Mouse (Mus musculus): ENCODE measurements around the gene Mtrr.

DNA sequence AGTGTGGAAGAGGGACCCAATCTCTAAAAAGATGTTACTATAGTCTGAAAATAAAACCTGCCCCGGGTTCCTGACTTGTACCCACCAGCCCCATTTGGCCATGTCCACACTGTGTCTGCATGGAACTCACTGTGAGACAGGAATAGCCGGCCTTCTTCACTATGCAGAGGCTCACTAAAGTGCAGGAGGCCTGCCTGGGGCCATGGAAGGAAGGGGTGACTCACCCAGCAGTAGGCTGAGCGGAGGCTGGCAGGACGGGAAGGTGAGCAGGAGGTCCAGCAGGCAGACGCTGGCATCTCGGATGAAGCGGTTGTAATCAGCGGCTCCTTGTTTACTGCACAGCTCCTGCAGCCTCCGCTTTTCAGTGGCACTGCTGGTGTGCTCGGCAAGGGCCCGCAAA, 13.4 kb downstream of the Mtrr start:
- TF ChIP-seq CTCF (conservative IDR thresholded peaks at IDR 0.05; ENCODE audit: insufficient read depth, insufficient read length, low read depth, low read length) (no peak), POLR2A (IDR thresholded peaks at IDR 0.05; ENCODE audit: low read depth, low read length) (no peak)
